Mouse (Mus musculus) layer of hippocampus, adult 18-20 months (tissue): Measurements from ENCODE around the gene Nhej1. TPM values are rescaled to one million over a fixed set of nuclear protein-coding genes. Genes with fewer than 3 reads are reported as not detected.

ENCODE experiments used
- DNase-seq, 2 experiments: peaks; one replicate each; pipeline ENCODE4 v3.0.0; 2022; ENCODE audit warnings: low spot score in 2 of 2
- total RNA-seq, 2 experiments: library from RNA; stranded (reverse); gene quantifications; 2 replicates each; pipeline ENCODE4 v1.2.3; 2021

Nhej1 gene
- total RNA-seq, 2 experiments from 2014 or later, result 1.7 to 2.6 TPM

- no peak for DNase-seq
Measured at GRCm38 (mm10) chr1:75128641-75129040, 3.6 kb upstream of the Nhej1 start.

GRCm38 (mm10) chr1:75125418-75125817, 418 bp upstream of the Nhej1 start:
- no peak for DNase-seq

- DNase-seq, result no peak
Measured at GRCm38 (mm10) chr1:75122211-75122610, 2.8 kb downstream of the Nhej1 start.

- DNase-seq, result peak in 1 of 2 experiments; percentile 50
Measured at GRCm38 (mm10) chr1:75052091-75052490, 72.9 kb downstream of the Nhej1 start.

- DNase-seq, result no peak
Measured at GRCm38 (mm10) chr1:75051428-75051827, 73.6 kb downstream of the Nhej1 start.

- no peak for DNase-seq
Measured at GRCm38 (mm10) chr1:75048571-75048970, 76.4 kb downstream of the Nhej1 start.

GRCm38 (mm10) chr1:75048041-75048440, 77.0 kb downstream of the Nhej1 start:
- DNase-seq, result no peak

- DNase-seq, result no peak
Measured at GRCm38 (mm10) chr1:75040429-75040828, 84.6 kb downstream of the Nhej1 start.

GRCm38 (mm10) chr1:75032041-75032440, 93.0 kb downstream of the Nhej1 start:
- no peak for DNase-seq

- DNase-seq, result no peak
Measured at GRCm38 (mm10) chr1:75027061-75027779, 97.8 kb downstream of the Nhej1 start.

GRCm38 (mm10) chr1:75024419-75025199, 100.4 kb downstream of the Nhej1 start:
- DNase-seq, result no peak

- DNase-seq, result no peak
Measured at GRCm38 (mm10) chr1:75022216-75022615, 102.8 kb downstream of the Nhej1 start.

- peak; percentile 78 to 88 for DNase-seq
Measured at GRCm38 (mm10) chr1:75016846-75017245, 108.2 kb downstream of the Nhej1 start.

- no peak for DNase-seq
Measured at GRCm38 (mm10) chr1:75015551-75016265, 109.3 kb downstream of the Nhej1 start.

- no peak for DNase-seq
Measured at GRCm38 (mm10) chr1:75014210-75014845, 110.7 kb downstream of the Nhej1 start.

GRCm38 (mm10) chr1:75010817-75011216, 114.2 kb downstream of the Nhej1 start:
- no peak for DNase-seq

- DNase-seq, result no peak
Measured at GRCm38 (mm10) chr1:75010203-75010602, 114.8 kb downstream of the Nhej1 start.

- no peak for DNase-seq
Measured at GRCm38 (mm10) chr1:75006016-75006415, 119.0 kb downstream of the Nhej1 start.

GRCm38 (mm10) chr1:75001183-75001582, 123.8 kb downstream of the Nhej1 start:
- DNase-seq, result peak; percentile 8 to 23

GRCm38 (mm10) chr1:75000496-75000895, 124.5 kb downstream of the Nhej1 start:
- DNase-seq, result peak; percentile 17 to 45

GRCm38 (mm10) chr1:74999173-74999572, 125.8 kb downstream of the Nhej1 start:
- no peak for DNase-seq
